Mouse (Mus musculus) bone marrow macrophage, adult 2 months (primary cell): ENCODE measurements at regions not wholly inside any gene's neighbourhood (a gene's known extent, or its start where the extent isn't known, plus 50 kb on each side); places are given as distances from the start of the nearest gene placed in this dataset.

Experiments used
- H3K27ac ChIP-seq: 2 replicates; pipeline ENCODE4 v1.5.1; 2012; ENCODE audit warnings: low read depth, low read length; ENCODE audit not compliant: insufficient read depth
- H3K4me1 ChIP-seq: 2 replicates; pipeline ENCODE4 v1.6.1; 2012; ENCODE audit warnings: low read length; ENCODE audit not compliant: control insufficient read depth, insufficient read depth
- H3K4me3 ChIP-seq: 2 replicates; pipeline ENCODE4 v1.5.1; 2012; ENCODE audit warnings: mild to moderate bottlenecking, low read length, moderate library complexity; ENCODE audit not compliant: insufficient read depth
- CTCF ChIP-seq: IDR thresholded peaks from 2 replicates; pipeline ENCODE4 v1.5.1; 2012; ENCODE audit warnings: low read depth, mild to moderate bottlenecking, low read length, moderate library complexity
- POLR2A ChIP-seq: IDR thresholded peaks from 2 replicates; pipeline ENCODE4 v1.6.1; 2012; ENCODE audit warnings: mild to moderate bottlenecking, low read depth, low read length, borderline replicate concordance

DNA sequence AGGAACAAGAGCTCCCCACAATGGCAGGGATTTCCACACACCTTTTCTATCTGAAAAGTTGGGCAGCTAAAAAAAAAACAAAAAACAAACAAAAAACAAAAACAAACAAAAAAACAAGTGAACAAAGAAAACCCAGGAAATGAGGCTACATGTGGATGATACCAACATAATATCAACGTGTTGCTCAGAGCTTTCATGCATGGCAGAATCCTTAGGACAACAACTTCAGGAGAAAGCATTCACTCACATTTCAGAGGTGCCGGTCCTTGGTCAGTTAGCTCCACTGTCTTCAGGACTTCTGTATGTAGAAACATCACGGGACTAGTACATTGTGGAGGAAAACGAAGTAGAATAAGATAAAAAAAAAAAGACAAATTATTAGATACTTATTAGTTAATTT is 94.8 kb upstream of the Cpm start:
- H3K4me3 ChIP-seq = no peak overlapping the region
- TF ChIP-seq POLR2A (no peak), CTCF (no peak)
- H3K4me1 ChIP-seq = no peaks in the 10 kb centered on the region
- H3K27ac ChIP-seq = no peak overlapping the region

DNA sequence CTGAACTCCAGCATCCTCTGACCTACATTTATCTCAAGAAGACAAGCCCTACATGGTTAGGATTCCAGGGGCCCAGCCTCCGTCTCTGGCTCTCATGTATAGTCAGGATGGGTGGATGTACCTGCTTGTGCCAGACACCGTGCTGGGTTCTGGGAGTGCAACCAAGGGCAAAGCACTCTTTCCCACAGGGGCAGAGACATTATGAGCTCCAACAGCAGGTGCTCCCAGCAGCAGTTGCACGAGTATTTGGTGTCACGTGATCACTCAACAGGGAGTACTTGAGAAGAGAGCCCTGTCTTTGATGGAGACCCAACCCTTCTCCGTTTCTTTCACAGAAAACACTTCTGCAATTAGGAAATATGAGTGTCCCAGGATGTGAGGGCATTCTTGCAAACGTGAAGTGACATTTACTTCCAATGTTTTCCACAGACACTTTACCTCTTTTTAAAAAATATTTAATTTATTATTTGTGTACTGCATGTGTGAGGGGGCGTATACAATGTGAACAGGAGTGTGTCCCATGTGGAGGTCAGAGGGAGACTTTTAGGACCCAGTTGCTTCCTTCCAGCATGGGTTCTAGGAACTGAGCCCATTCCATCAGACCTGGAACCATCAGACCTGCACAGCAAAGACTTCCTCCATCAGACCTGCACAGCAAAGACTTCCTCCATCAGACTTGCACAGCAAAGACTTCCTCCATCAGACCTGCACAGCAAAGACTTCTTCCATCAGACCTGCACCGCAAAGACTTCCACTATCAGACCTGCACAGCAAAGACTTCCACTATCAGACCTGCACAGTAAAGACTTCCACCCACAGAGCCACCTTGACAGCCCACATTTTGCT is 95.5 kb upstream of the Cpm start:
- TF ChIP-seq POLR2A = no peak
- TF ChIP-seq CTCF = no peak
- H3K4me3 ChIP-seq = no peak overlapping the region
- H3K27ac ChIP-seq = no peak overlapping the region
- H3K4me1 ChIP-seq = no peaks in the 10 kb centered on the region

DNA sequence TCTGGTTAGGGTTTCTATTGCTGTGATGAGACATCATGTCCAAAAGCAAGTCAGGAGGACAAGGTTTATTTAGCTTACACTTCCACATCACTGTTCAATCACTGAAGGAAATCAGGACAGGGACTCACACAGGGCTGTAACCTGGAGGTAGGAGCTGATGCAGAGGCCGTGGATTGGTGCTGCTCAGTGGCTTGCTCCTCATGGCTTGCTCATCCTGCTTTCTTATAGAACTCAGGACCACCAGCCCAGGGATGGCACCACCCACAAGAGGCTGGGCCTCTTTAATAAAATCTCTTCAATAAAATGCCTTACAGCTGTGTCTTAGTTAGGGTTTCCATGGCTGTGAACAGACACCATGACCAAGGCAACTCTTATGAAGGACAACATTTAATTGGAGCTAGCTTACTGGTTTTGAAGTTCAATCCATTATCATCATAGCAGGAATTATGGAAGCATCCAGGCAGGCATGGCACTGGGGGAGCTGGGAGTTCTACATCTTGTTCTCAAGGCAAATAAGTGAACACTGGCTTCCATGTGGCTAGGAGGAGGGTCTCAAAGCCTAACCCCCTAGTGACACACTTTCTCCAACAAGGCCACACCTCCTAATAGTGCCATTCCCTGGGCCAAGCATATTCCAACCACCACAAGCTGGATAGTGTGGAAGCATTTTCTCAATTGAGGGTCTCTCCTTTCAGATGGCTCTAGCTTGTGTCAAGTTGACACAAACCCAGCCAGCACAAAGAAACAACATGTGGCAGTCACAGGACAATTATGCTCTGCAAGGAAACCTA is 96.4 kb upstream of the Cpm start:
- TF ChIP-seq CTCF = no peak
- no peak for TF ChIP-seq POLR2A
- H3K27ac ChIP-seq = no peak overlapping the region

GRCm38 (mm10) chr10:117531798-117532747 is 97.2 kb upstream of the Cpm start:
- no peak overlapping the region for H3K4me3 ChIP-seq
- no peaks in the 10 kb centered on the region for H3K4me1 ChIP-seq
- no peak overlapping the region for H3K27ac ChIP-seq
- TF ChIP-seq CTCF (no peak), POLR2A (no peak)

More for the DNA sequence above, 96.4 kb upstream of the Cpm start:
- Histone ChIP-seq H3K4me1 (no peaks in the 10 kb centered on the region), H3K4me3 (no peak overlapping the region)

- TF ChIP-seq POLR2A = no peak
- TF ChIP-seq CTCF = no peak
- no peak overlapping the region for H3K27ac ChIP-seq
- H3K4me1 ChIP-seq = no peaks in the 10 kb centered on the region
- no peak overlapping the region for H3K4me3 ChIP-seq
Observed at GRCm38 (mm10) chr10:117530859-117531602, 98.3 kb upstream of the Cpm start.

DNA sequence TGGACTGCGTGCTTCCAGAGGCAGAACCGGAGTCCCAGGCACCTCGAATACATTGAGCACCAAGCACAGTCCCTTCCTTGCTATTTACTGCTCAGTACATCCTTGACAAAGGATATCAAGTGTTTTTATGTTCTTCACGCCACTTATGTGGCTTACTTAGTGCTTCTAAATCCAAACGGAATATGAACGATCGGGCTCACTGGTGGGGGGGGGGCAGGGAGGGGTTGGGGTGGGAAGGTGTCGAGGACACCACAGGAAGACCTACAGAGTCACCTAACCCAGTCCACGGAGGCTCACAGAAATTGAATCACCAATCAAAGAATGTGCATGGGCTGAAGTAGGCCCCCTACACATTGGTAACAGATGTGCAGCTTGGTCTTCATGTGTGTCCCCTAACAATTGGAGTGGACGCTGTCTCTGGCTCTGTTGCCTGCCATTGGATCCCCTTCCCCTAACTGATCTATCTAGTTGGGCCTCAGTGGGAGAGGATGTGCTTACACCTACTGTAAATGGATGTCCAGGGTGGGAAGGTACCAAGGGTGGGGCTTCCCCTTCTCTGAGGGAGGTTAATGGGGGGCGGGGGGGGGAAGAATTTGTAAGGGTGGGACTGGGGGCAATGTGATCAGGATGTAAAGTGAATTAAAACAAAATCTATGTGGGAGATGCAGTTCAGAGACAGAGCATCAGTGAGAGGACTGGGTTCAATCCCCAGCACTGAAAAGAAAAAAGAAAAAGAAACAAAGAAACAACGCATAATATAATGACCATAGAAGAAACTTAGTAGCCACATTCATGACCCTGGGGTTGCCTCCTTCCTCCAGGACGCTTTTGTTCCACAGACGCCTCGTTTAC is 99.1 kb upstream of the Cpm start:
- no peak overlapping the region for H3K27ac ChIP-seq
- H3K4me3 ChIP-seq = no peak overlapping the region
- H3K4me1 ChIP-seq = no peaks in the 10 kb centered on the region
- no peak for TF ChIP-seq POLR2A
- no peak for TF ChIP-seq CTCF

- no peak overlapping the region for H3K27ac ChIP-seq
- TF ChIP-seq CTCF = no peak
- no peak for TF ChIP-seq POLR2A
Observed at GRCm38 (mm10) chr10:117529269-117530006, 99.9 kb upstream of the Cpm start.

More at GRCm38 (mm10) chr10:117529269-117530006, 99.9 kb upstream of the Cpm start:
- H3K4me1 ChIP-seq = no peaks in the 10 kb centered on the region
- H3K4me3 ChIP-seq = no peak overlapping the region
